Mouse (Mus musculus) heart, postnatal 10 days (tissue): Measurements from ENCODE around the gene Prpf8. TPM values are rescaled to one million over a fixed set of nuclear protein-coding genes. Genes with fewer than 3 reads are reported as not detected.

Experiments used
- DNase-seq, 2 experiments: peaks; one replicate each; pipeline ENCODE4 v3.0.0; 2021
- intact Hi-C: fragments of 180-260 bp; cut with DNase I; formaldehyde crosslinking; loops from one replicate; pipeline ENCODE4 v1.15.1; 2025
- total RNA-seq, 2 experiments: library from RNA; stranded (reverse); gene quantifications; 2 replicates each; pipeline ENCODE4 v1.2.3; 2021

The Prpf8 gene
- total RNA-seq, 2 experiments from 2014 or later = 103 to 109 TPM

GRCm38 (mm10) chr11:75487496-75487895, 880 bp downstream of the Prpf8 start:
- no peak for DNase-seq
- intact Hi-C loops = no loop called here

DNA sequence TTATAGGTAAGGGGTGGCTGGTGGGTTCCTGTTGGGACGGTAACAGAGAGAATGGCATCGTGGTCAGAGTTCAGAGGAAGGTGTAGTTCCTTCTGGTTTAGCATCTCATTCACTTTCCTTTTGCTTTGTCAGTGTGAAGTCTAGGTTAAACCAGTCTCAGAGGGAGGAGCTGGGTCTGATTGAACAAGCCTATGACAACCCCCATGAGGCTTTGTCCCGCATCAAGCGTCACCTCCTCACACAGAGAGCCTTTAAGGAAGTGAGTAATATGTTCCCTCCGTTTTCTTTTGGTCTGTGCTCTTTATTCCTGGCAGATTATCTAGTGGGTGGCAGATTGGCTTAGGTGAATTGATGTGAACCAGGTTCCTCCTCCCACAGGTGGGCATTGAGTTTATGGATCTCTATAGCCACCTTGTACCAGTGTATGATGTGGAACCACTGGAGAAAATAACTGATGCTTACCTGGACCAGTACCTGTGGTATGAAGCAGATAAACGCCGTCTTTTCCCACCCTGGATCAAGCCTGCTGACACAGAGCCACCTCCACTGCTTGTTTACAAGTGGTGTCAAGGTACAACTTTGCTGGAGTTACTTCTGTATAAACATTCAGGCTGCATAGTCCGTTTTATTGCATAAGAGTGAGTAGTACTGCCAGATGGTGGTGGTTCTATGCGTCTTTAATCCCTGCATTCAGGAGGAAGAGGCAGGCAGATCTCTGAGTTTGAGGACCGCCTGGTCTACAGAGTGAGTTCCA, 7.9 kb downstream of the Prpf8 start:
- DNase-seq = no peak
- intact Hi-C loops = no loop called here

DNA sequence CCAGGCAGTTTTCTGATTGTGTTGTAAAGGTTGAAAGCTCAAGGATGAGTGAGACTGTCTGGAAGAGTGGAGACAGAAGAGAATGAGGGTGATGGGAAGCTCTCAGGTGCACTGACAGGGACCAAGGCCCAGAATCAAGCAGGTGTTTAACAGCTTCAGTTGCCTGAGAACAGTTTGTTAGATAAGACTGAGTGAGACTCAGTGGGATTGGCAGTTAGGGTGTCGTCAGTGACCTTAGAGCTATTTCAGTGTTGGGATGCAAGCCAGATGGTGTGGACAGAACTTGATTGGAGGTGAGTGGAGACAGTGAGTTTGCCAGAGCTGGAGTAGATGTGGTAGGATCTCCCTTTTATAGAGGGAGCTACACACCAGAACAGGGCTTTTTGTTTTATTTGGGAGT, 11.5 kb downstream of the Prpf8 start:
- DNase-seq = peak; percentile 69 to 72
- intact Hi-C loops = no loop called here

GRCm38 (mm10) chr11:75508162-75508561, 21.5 kb downstream of the Prpf8 start:
- intact Hi-C loops = loop anchor here (2.0 kb wide), 1 partner anchor 39 kb away; no protein-coding TSS in a partner anchor
- no peak for DNase-seq

DNA sequence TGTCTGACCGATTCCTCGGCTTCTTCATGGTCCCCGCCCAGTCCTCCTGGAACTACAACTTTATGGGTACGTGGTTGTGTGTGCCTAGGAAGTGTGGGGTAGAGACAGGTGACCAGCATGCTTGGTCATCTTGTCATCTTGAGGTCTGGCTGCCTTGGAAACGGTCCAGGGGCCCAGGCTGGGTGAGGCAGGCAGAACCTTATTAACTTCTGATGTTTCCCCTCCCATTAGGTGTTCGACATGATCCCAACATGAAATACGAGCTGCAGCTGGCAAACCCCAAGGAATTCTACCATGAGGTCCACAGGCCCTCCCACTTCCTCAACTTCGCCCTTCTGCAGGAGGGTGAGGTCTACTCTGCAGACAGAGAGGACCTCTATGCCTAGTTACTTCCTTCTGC, 22.3 kb downstream of the Prpf8 start:
- peak in 1 of 2 experiments; percentile 41 for DNase-seq
- intact Hi-C loops = loop anchor here (2.0 kb wide), 1 partner anchor 40 kb away; no protein-coding TSS in a partner anchor

GRCm38 (mm10) chr11:75509741-75510626, 23.4 kb downstream of the Prpf8 start, which contains the start of gene Rilp:
Gene Rilp (plus strand): TSS chr11:75510094.
- DNase-seq = peak; percentile 92 to 94
- intact Hi-C loops = loop anchor here (2.0 to 5.0 kb wide), 2 partner anchors 41 to 108 kb away; no protein-coding TSS in a partner anchor

DNA sequence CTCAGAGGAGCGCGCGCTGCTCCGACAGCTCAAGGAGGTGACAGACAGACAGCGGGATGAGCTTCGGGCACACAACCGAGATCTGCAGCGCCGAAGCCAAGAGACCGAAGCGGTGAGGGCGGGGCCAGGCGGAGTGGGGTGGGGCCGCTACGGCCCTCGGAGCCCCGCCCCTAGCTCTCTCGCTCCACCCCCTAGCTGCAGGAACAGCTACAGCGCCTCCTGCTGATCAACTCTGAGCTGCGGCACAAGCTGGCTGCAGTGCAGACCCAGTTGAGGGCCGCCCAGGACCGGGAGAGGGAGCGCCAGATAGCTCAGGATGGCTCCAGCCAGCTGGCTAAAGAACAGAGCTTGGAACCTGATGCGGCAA, 24.0 kb downstream of the Prpf8 start:
- intact Hi-C loops = loop anchor here (5.0 kb wide), 1 partner anchor 108 kb away; no protein-coding TSS in a partner anchor
- DNase-seq = peak; percentile 97 to 98

- intact Hi-C loops = loop anchor here (5.0 kb wide), 1 partner anchor 109 kb away; no protein-coding TSS in a partner anchor
- DNase-seq = peak; percentile 48 to 71
Measured at GRCm38 (mm10) chr11:75511213-75511612, 24.6 kb downstream of the Prpf8 start.

DNA sequence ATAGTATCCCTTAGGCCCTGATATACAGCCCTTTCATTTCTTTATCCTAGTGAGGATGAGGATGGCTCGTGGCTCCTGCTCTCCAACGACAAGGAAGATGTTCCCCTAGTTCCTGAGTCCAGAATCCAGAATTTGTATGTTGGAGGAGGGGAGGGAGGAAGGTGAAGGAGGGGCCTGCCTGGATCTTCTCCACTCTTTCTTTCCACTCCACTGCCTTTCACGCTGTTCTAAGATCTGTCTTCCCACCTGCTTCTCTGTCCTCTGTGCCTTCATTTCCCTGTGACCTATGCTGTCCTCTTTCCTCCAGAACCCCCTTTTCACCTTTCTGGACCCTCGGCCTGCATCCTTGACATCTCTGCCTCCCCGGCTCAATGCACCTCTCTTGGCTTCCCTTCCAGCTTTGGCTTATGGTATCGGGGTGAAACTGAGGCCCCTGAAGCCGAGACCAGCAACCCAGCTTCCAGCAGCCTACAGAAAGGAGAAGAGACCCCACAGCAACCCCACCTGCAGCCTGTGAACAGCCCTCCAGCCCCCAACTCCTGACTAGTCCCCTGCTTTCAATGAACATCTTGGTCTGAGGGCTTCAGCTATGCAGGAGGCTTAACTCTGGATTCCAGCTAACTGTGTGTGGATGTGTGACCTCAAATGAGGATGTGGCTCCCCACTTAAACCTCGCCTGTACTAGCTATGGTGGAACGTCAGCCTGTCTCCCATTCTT, 25.8 kb downstream of the Prpf8 start:
- intact Hi-C loops = loop anchor here (5.0 kb wide), 1 partner anchor 110 kb away; no protein-coding TSS in a partner anchor

DNA sequence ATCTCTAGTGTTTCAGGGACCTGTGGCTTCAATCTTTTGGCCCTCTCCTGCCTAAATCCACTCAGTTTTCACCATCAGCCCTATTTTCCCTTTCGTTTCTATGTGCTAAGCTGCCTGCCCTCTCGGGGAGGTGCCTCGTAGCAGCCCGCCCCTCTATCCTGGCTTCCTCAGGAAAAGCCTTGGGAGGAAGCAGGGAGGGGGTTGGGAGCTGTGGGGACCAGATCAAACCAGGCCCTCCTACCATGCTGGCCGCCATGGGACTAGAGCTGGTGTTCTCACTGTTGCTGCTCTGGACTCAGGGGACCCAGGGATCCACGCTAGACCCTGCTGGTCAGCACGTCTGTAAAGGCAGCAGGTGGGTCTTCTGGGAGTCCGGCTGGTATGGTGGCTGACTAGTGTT, 26.7 kb downstream of the Prpf8 start, which contains the start of gene Scarf1:
Gene Scarf1, plus strand, starts transcription at position 205 of the 400 bp plus-strand sequence.
- DNase-seq = peak; percentile 67 to 77
- intact Hi-C loops = loop anchor here (5.0 kb wide), 1 partner anchor 111 kb away; no protein-coding TSS in a partner anchor

More for the DNA sequence above, 25.8 kb downstream of the Prpf8 start:
- no peak for DNase-seq

GRCm38 (mm10) chr11:75515186-75515585, 28.6 kb downstream of the Prpf8 start:
- intact Hi-C loops = no loop called here
- DNase-seq = no peak

DNA sequence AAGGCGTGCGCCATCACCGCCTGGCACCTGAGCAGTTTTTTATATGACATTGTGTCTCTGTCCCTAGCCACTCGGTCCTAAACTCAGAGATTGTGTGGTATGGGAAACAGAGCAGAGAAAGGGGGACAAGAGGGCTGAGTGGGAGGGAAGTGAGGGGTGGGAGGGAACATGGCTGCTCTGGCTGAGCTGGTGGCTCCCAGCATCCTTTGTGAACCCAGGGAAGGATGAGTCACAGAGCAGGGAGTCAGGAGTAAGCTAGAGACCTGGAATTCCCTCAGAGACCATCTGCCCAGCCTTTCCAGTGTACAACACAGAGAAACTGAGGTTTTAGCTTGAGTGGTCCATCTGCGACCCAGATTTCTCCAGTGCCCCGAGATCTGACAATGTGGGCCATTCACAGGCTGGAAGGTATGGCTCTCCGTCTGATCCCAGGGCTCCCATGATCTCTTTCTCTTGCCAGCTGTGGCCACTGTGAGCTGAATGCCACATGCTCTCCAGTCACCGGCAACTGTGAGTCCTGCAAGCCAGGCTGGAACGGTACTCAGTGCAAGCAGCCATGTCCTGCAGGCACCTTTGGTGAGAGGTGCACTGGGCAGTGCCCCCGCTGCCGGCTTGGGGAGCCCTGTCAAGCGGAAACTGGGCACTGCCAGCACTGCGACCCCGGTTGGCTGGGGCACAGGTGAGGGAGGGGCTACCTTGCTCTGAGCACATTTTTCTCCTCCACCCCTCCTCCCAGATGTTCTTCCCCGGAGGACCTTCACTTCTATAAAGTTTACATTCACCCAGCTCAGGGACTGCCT, 33.4 kb downstream of the Prpf8 start:
- no peak for DNase-seq
- intact Hi-C loops = no loop called here

- DNase-seq = no peak
- intact Hi-C loops = no loop called here
Measured at GRCm38 (mm10) chr11:75521609-75522008, 35.0 kb downstream of the Prpf8 start.

DNA sequence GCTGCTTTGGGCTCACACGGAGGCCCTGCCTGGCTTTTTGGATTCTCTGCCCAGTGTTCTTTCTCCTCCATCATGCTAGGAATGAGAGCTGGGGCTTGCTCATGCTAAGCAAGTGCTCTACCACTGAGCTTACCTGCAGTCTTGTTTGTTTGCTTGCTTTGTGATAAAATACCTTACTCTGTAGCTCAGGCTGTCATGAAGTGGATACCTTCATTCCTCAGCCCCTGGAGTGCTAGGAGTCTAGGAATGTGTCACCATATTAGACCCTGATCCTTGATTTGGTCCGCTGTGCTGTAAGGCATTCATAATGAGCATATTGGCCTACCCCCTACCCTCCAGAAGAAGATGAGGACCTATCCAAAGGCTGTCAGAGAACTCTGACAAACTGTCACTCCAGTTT, 36.2 kb downstream of the Prpf8 start:
- no peak for DNase-seq
- intact Hi-C loops = no loop called here

GRCm38 (mm10) chr11:75525531-75526125, 39.0 kb downstream of the Prpf8 start:
- intact Hi-C loops = no loop called here
- no peak for DNase-seq

DNA sequence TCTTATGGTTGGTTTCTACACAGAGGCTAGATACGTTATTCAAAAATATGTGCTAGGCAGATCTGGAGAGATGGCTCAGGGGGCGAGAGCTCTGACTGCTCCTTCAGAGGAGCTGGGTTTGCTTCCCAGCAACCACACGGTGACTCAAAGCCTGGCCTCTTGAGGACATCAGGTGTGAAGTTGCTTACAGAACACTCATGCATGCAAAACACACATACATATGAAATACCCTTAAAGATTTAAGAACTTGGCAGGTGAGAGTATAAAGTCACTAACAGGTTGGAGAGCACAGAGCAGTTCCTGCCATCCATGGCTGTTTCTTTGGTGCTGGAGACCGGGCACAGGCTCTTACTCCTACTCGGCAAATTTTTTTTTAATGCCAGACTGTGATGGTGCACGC, 40.3 kb downstream of the Prpf8 start:
- intact Hi-C loops = no loop called here
- DNase-seq = no peak

GRCm38 (mm10) chr11:75529771-75530170, 43.2 kb downstream of the Prpf8 start:
- intact Hi-C loops = loop anchor here (1.0 kb wide), 1 partner anchor 44 kb away; no protein-coding TSS in a partner anchor
- DNase-seq = no peak

GRCm38 (mm10) chr11:75530325-75530724, 43.7 kb downstream of the Prpf8 start:
- peak; percentile 97 to 100 for DNase-seq
- intact Hi-C loops = loop anchor here (1.0 kb wide), 1 partner anchor 43 kb away; no protein-coding TSS in a partner anchor

DNA sequence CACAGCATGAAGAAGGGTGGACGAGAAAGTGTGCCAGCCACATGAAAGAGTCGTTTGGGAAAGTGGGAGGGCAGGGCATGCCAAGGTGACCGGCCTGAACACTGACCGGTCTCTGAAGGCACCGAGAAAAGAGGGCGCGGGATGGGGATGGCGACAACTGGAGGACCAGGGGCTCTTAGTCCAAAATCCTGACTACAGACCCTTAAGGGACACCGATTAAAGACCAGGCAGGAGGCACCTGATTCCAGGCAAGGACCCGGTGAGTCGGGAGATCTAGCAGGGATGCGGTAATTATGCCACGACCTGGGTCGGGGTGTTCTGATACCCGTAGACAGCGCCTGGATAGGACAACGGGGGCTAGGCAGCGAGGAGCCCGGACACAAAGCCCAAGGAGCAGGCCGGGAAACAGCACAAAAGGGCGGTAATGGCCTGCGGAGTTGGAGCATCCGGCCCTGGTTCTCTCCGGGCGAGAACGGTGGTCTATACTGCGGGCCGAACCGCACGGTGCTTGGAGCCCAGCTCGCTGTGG, 44.3 kb downstream of the Prpf8 start:
- peak in 1 of 2 experiments; percentile 54 for DNase-seq
- intact Hi-C loops = loop anchor here (1.0 kb wide), 1 partner anchor 42 kb away; no protein-coding TSS in a partner anchor
